Mouse (Mus musculus) fibroblast of lung, adult 2 months (primary cell): ENCODE data around the gene Hspd1.
"Not testable (repeated sequence)": the region's sequence is repeated elsewhere in the genome, so short reads cannot be mapped to it uniquely, and the experiment has no call there.

Source experiments
- DNase-seq: peaks from one replicate; pipeline ENCODE4 v3.0.0-alpha.2; 2011; ENCODE audit warnings: low read depth

Hspd1 gene

DNA sequence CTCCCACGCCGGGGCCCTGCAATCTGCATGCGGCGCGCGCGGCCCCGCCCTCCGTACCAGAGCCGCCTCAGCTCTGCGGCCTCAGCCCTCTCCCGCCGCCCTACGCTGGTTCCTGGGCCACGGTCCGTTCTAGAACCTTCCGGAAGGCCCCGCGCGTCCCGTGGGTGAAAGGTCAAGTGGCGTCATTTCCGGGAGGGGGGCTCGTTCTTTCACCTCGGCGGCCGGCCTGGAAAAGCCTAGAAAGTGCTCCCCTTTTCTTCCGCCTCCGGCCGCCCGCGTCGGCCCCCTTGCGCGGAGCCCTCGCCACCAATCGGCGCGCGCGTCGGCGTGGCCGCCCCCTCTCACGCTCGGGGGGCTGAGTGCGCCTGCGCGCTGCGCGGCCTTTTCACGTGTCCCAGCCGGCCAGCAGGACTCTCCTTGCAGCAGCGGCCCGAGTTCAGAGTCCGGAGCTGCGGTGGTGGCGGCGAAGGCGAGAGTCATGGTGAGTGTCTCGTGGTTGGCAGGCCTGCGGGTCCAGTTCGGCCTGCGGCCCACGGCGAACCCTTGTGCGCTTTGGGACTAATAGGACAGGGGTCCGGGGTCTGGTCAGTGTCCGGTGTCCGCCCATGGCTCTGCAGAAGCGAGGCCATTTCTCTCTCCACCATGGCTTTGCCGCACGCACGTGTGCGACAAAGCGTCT, at the start of gene Hspd1, which contains the start of gene Hspe1:
Gene Hspd1, minus strand, starts transcription at position 312 of the 679 bp plus-strand sequence.
Gene Hspe1, plus strand, starts transcription at position 201 of the 679 bp plus-strand sequence.
- DNase-seq = peak; percentile 95

DNA sequence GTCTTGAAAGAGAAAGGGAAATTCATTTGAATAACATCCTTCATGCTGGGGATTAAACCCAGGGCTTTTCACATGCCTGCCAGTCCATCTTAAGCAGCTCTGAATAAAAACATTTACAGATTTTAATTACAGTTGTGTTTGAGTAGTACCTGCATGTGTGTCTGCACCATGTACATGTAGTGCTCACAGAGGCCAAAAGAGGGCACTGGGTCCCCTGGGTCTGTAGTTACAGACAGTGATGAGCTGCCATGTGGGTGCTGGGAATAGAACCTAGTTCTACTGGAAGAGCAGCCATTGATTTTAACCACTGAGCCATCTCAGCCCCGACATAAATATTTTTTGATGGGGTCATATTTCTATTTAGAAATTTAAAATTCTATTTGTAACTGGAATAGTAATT, 47.8 kb upstream of the Hspd1 start:
- no peak for DNase-seq

DNA sequence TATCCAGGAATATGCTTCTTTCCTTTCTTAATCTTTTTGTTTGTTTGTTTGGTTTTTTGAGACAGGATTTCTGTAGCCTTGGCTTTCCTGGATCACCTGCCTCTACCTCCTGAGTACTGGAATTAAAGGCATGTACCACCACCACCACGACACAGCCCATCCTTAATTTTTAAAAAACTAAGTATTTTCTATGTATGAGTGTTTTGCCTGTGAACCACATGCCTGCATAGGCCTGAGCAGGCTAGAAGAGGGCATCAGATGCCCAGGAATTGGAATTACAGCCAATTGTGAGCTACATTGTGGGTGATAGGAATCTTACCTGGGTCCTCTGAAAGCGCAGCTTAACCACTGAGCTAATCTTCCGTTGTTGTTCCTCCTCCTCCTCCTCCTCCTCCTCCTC, 46.3 kb upstream of the Hspd1 start:
- no peak for DNase-seq

DNA sequence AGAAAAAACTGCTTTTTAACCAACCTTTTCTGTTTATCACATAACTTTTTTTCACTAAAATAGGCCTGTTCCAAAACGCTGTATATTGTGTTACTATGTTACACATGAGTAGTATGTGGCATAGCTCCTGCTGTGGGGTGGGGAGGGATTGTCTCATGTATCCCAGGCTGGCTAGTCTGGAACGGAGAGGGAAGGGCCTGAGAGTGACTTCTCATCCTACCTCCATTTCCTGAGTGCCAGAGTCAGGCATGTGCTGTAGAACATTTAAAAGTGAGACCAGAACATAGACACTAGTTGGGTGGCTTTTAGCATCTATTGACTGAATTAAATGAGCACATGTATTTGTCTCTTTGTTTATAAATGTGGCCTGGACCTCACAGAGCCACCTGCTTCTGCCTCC, 45.1 kb upstream of the Hspd1 start:
- no peak for DNase-seq

DNA sequence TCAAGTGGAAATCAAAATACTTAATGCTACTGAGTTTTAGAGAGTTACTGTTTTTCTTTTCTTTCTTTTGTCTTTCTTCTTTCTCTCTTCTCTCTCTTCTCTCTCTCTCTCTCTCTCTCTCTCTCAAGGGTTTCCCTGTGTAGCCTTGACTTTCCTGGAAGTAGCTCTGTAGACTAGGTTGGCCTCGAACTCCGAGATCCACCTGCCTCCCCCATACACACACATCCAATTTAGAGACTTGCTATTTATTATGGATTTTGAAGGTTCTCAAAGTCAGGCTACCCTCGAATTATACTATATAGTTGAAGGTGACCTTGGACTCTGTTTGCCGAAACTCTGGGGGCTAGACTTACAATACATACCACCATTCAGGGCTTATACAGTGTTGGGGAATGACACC, 44.3 kb upstream of the Hspd1 start:
- DNase-seq = no peak

DNA sequence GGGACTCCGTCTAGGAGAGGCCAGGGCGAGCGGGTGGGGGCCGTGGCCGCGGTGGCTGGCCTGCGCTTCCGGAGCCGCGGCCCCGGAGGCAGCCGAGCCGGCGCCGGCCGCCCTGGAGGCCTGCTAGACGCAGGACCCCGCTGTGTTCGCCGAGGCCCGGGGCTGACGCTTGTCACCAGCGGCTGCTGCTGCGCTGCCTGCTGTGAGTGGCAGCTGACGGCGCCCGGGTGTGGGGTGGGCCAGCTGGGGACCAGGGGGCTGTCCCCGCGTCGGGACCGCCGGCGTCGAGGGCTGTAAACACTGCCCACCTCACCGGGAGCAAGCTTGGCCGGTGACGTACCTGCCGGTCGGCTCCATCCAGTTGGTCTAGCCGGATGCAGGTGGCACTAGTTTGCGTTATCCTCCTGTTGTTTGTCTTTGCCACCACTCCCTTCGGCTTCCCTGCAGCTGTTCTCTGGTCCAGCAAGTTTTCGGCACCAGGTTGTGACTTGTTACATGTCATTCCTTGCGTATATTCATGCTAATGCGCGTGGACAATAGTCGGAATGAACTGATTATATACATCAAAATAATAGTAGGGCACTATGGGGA, 43.5 kb upstream of the Hspd1 start:
- DNase-seq = no peak

DNA sequence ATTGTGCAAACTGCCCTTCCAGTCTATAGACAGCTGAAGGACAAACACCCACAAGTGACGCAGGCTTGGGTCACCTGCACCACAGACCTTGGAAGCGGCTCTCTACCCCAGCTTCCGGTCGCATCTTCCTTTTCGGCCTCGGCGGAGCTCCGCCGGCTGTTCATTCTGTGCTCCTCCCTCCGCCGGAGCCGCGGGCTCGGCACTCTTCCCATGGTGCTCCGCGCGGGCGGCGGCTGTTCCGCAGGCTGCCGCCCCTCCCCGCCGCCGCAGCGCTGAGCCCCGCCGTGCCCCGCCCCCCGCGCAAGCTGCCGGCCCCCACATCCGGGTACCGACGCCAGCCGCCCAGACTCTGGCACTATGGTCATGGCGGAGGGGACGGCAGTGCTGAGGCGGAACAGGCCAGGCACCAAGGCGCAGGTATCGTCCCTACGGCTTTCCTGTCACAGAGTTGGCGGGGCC, 42.9 kb upstream of the Hspd1 start, which contains the start of gene Mob4:
Gene Mob4, plus strand, starts transcription at position 289 of the 459 bp plus-strand sequence.
- DNase-seq = peak; percentile 56

DNA sequence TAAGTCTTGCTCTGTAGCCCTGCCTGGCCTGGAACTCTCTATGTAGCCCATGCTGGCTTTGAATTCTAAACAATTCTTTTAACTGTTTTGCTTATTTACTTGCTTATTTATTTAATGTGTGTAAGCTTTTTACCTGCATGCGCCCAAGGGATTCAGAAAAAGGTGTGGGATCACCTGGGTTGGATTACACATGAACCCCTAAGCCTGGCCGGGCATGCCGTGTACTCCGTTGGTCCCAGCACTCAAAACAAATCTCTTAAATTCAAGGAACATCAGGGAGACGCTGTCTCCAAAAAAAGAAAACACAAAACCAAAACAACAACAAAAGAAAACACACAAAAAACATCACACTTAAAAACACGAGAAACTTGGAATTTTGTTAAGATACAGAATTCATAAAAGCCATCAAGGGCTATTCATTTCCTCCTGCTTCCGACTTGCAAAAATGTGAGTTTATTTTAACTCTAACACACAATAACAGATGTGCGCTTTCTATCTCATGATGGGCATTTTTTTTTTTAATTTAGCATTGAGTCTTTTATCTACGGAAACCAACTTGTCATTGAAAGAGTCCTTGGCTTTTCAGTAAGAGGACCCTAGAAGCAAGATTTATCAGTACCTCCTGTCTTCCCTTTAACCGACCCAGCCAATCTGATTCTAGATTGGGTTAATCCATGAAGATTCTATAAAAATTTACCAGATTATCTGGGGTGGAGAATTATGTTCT, 42.3 kb upstream of the Hspd1 start:
- DNase-seq = no peak

DNA sequence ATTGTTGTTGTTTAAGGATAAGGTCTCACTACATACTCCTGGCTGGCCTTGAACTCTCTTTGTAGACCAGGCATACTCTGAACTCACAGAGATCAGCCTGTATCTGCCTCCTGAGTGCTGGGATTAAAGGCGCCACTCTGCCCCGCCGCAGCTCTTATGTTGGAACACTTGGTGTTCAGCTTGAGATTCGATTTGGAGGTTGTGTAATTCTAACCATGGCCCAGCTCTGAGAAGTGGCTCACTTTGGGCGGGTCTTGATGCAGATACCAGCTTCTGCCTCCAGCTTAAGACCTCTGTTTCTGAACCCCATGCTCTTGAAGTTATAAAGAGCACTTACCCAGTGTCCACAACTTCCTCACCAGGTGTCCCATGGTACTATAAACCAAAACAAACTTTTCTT, 41.7 kb upstream of the Hspd1 start:
- DNase-seq = no peak

DNA sequence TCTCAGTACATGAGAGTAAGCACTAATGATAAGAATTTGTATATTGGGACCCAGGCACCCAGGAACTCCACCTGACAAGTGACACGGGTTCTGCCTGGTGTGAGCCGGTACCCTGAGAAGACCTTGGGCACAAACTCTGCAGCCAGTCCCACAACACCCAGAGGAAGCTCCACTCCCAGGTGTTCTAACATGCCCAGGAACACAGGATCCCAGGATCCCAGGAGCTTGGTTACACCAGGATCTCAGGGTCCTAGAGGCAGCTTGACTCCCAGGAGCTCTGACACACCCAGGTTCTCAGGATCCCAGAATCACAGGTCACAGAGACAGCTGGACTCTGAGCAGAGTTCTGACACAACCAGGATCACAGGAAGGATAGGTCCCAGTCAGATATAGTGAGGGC, 36.1 kb upstream of the Hspd1 start:
- not testable (repeated sequence) for DNase-seq

DNA sequence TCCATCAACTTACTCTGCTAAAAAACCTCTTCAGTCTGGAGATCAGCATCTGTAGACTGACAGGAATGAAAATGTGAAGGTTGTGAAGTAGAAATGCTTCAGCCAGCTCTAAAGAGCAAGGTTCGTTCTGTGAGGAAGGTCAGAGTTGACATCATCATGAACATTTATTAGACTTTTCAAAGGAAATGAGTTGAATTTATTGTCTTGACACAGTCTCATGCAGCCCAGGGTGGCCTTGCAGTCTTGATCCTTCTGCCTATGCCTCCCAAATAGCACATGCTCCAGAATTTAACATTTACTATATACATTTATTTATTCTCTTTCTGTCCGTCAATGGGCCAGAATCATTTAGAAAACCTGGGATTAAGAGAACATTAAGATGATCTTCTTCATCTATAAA, 35.5 kb upstream of the Hspd1 start:
- no peak for DNase-seq

DNA sequence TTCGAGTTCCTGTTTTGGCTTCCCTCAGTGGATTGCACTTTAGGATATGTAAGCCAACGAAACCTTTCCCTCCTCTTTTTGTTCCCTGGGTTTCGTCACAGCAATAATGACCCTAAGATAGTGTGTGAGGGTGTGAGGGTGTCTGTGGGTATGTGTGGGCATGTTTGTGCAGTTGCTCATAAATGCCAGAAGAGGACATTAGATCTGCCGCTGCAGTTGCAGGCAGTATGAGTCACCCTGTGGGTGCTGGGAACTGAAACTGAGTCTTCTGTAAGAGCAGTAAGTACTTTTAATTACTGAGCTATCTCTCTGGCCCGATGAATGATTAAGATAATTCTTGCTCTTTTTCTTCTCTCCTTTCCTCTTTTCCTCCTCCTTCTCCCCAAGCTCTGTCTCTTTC, 35.0 kb upstream of the Hspd1 start:
- no peak for DNase-seq

DNA sequence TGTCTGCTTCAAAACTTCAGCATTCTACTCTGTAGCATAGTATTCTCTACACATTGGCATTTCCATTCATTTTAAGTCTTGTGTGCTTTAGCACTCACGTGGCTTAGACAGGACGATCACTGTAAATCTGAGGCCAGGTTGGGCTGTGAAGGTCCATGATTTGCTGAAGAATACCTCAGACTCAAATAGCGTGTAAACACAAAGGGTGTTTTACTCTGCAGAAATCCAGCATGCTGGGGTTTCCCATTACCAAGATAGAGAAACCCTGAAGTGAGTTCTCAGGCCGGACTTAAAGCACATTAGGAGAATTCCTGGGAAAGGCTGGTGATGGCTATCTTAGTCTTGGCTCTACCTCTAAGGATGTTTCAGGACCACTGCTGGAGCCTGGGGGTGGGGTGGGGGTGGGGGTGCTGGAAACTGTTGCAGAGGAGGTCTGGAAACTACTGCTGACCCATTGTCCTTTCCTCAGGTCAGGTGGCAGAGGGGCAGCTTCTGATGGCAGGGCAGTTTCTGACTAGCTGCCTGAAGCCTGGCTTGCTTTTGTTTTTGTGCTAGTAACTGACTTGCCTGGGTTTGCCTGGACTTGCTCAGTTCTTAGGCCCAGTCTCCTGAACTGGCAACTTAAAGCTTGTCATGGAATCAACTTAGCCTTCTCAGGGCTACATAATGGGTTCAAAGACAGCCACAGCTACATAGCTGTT, 21.2 kb upstream of the Hspd1 start:
- DNase-seq = no peak

DNA sequence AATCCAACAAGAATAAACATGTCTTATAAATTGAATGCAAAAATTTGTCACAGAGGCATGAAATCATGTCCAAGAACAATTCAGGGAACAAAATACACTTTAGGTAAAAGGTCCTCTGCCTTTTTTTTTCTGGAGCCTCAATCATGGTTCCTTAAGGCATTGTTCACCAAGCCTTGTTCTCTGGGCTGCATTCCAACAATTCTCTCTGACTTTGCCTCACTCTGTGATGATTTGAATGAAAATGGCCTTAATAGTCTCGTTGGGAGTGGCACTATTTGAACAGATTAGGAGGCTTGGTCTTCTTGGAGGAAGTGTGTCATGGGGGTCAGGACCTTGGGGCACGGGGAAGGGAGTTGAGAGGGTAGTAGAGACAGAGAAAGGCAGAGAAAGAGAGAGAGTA, 20.4 kb upstream of the Hspd1 start:
- DNase-seq = no peak

DNA sequence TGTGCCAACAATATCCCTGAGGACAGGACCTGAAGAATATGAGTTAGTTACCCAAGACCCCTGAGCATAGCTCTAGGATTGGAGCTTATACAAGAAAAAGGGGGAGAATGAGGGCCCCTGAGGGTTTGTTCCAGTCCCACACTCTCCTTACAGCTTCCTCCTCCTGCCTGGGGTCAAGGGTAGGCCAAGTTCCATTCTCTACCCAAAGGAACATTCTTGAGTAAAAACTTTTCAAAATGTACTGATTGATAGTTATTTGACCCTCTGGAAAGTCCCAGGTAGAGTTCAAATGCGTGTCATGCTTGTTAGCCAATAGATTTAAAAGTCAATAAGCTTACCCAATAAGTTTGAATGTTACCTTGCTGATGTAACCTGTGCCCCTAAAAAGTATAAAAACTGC, 19.6 kb upstream of the Hspd1 start:
- DNase-seq = no peak

DNA sequence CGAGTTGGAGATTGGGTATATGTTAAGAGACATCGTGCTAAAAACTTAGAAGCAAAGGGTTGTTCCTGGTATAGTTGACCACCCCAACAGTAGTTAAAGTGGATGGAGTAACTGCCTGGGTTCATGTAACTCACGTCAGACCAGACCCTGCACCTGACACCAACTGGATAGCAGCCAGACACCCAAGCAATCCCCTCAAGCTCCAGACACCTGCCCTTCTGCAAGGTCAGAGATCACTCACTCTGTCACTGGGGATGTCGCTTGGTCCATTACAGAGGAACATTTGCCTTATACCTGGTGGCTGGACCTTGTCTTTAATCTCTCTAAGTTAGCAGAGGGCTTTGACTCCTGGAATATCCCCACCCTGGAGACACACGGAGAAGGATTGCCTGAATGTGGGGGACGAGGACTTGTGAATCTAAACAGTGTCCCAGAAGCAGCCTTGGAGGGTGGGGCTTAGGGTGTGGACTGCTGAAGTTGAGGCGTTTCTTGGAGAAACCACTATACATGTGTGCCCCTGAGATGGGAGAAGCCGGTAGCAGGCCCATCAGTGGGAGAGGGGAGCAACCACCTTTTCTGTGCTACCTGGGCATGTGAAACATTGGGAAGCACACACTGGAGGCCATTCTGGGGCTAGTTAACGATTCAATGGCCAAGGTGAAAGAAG, 19.0 kb upstream of the Hspd1 start:
- DNase-seq = no peak

DNA sequence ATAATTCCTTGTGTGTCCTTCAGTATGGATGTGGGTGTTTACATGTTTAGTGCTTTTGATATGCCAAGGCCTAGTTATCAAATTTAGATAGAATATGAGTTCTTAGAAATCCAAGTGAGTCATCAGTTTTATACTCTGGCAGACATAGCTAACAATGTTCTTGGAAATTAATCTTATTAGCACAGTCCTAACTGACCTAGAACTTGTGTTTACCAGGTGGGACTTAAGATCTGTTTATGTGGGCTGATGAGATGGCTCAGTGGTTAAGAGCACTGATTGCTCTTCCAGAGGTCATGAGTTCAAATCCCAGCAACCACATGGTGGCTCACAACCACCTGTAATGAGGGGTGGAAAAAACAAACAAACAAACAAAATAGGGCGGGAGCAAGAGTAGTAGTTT, 4.4 kb upstream of the Hspd1 start:
- DNase-seq = no peak

DNA sequence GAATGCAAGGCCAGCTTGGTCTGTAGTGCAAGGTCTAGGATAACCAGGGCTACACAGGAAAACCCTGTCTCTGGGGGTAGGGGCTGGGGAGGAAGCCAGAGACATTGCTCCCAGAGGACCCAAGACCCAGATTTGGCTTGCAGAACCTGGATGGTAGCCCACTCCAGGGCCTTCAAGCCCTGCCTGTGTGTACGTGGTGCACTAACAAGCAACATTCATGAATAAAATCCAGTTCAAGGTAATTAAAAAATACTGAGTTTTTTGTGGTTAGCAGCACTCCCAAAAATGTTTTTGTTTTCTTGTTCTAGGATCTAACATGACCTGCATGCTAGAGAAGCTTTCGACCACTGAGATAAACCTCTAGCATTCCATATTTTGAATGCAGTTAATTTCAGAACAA, 4.0 kb upstream of the Hspd1 start:
- no peak for DNase-seq

DNA sequence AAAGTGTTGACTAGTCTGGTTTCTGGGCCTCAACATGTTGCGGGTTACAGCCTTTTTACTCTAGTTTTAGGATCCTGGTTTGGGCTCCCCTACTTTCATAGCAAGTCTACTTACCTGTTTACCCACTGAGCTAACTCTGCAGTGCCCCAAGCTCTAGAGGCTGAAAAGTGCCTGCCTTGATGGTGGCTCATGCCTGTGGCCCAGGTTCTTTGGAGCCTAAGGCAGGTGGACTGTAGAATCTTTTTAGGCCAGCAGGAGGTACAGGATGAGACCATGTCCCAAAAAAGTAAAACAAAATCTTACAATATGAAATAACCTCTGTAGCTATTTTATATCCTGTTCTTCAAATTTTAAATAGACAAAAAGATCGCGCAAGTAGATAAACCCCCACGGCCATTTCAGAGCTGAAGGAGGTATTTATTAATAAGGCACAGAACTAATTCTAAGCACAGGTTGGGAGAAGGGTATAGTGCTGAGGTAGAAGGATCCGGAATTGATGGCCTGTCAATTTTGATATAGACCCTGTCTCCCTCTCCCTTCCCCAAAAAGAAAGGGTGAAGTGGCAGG, 1.5 kb upstream of the Hspd1 start:
- DNase-seq = no peak

DNA sequence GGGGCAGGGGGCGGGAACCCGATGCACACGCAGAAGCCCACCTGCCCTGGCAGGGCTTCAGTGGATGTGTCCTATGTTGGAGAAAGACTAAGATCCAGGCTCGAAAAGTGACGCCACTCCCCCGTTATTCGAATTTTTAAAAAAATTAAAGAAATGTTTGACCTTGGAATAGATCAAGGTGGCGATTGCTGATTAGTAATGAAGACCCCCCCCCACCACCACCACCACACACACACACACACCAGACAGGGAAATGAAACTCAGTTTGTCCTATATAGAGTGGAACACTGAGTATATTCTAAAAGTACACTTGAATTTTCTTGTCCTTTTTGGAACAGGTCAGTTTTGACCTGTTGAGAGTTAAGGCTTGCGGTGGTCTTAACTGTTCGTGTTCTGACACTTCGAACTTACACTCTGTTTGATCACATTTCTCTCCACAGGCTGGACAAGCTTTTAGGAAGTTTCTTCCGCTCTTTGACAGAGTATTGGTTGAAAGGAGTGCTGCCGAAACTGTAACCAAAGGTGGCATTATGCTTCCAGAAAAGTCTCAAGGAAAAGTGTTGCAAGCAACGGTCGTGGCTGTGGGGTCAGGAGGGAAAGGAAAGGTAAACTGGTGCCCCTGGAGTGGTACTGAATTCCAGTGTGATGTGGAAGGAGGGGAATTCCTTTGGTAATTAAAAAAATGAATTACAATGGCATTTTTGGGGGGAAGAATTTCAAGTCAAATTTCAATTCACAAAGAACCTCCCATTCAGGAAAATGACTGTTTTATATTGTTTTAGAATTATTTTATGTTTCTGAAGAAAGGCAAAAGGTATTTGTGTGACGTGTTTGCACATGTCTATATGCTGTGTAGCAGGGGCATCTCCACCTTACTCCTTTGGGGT, 811 bp upstream of the Hspd1 start:
- DNase-seq = no peak
